In genomic region chr3:115875551-115875950, GRCm38 (mm10) we compare ENCODE assay signal across 18 mouse cellular contexts. TPM values are rescaled to one million over a fixed set of nuclear protein-coding genes. Genes with fewer than 3 reads are reported as not detected.
A peak's percentile ranks its signal among the peaks of the same experiment; 100 is the strongest.
DNase-seq lines count a peak whose midpoint lies in the region; ATAC-seq and TF ChIP-seq lines count a peak whose summit lies in the region.
"Had no signal": no experiment of that assay in that cellular context is flagged by ENCODE, and none has a peak within 500 bp of the region (broad histone marks: within the 10 kb centered on the region; RNA-seq: fewer than 3 reads in every experiment).

No protein-coding gene starts in this region.

- no peak for ATAC-seq in heart, embryonic 14.5 days (ENCODE audit: insufficient number of reproducible peaks, insufficient read depth, low FRiP score, low read depth)
- no peak for ATAC-seq in heart, embryonic 11.5 days (replicated peaks; ENCODE audit: insufficient number of reproducible peaks, low FRiP score, low TSS enrichment)
- ATAC-seq in megakaryocyte-erythroid progenitor cell, adult 5-6 weeks (replicated peaks; ENCODE audit: low FRiP score, low TSS enrichment, poor library complexity, severe bottlenecking) = peak; percentile 54; the same call in 1 of the 2 replicates
- ATAC-seq: intestine, embryonic 16.5 days had no signal

- H3K79me2 ChIP-seq in CH12.LX (replicated peaks; ENCODE audit: control insufficient read depth, extremely low read depth, insufficient read depth, poor library complexity, severe bottlenecking) = no peaks in the 10 kb centered on the region

- no peak; the same call in 1 of the 2 replicates for TF ChIP-seq RAD21 in CH12.LX (IDR thresholded peaks at IDR 0.05; ENCODE audit: low read depth, low read length)

- TF ChIP-seq CTCF in CH12.LX (conservative IDR thresholded peaks at IDR 0.05 in 1 of 2, IDR thresholded peaks at IDR 0.05 in 1 of 2; ENCODE audit: low read depth in 2 of 2, low read length in 2 of 2) = no peak

- TF ChIP-seq EP300 in CH12.LX (IDR thresholded peaks at IDR 0.05; ENCODE audit: low read length) = peak; percentile 69; the same call in 1 of the 2 replicates

- no peak for TF ChIP-seq POLR2A in CH12.LX (IDR thresholded peaks at IDR 0.05; ENCODE audit: low read depth, low read length)

- no peaks in the 10 kb centered on the region for H3K27me3 ChIP-seq in heart, embryonic 14.5 days (ENCODE audit: control insufficient read depth, insufficient read depth, low read length)
- no peaks in the 10 kb centered on the region for H3K27me3 ChIP-seq in heart, embryonic 11.5 days (ENCODE audit: control insufficient read depth, insufficient read depth, low read length)
- no peaks in the 10 kb centered on the region for H3K27me3 ChIP-seq in CH12.LX (replicated peaks)
- H3K27me3 ChIP-seq: heart, embryonic 15.5 days; hindbrain, embryonic 13.5 days had no signal

- H3K9me3 ChIP-seq in heart, embryonic 14.5 days (ENCODE audit: control insufficient read depth, low read length) = 0 out of 2 replicates have a peak, but pooled peaks cover 7% of the 10 kb centered on the region
- no peaks in the 10 kb centered on the region for H3K9me3 ChIP-seq in heart, embryonic 11.5 days (replicated peaks; ENCODE audit: control insufficient read depth, low read length)
- H3K9me3 ChIP-seq in CH12.LX (replicated peaks; ENCODE audit: low read length) = peaks cover 8% of the 10 kb centered on the region
- H3K9me3 ChIP-seq: midbrain, embryonic 10.5 days had no signal

- H3K9ac ChIP-seq in heart, embryonic 14.5 days (ENCODE audit: low read length) = no peak overlapping the region; the same call in 1 of the 2 replicates
- H3K9ac ChIP-seq in heart, embryonic 11.5 days (ENCODE audit: low read depth, low read length) = no peak overlapping the region
- no peak overlapping the region for H3K9ac ChIP-seq in CH12.LX (ENCODE audit: insufficient read depth, low read depth)
- H3K9ac ChIP-seq: heart, embryonic 15.5 days; hindbrain, embryonic 13.5 days had no signal

- dilution Hi-C loops in CH12.LX (cut with MboI; ENCODE audit: extremely low pct_ligation_motif_present, extremely low pct_unique_long_range_greater_than_20kb, low sequenced_read_pairs) = no loop called here

- DNase-seq in A20 (ENCODE audit: low read depth, low spot score) (peak; percentile 93), CH12.LX (ENCODE audit: extremely low read depth) (peak; percentile 89)
- no peak for DNase-seq in cerebellum, postnatal 25 days
- DNase-seq in kidney, adult 18-20 months = no peak
- DNase-seq: adrenal gland, adult 2 months; cerebellum, postnatal 10 days; gastrocnemius, postnatal 25 days; left cerebral cortex, postnatal 4 days; lung, postnatal 10 days; retina, postnatal 1 day had no signal

- no peak overlapping the region for H3K27ac ChIP-seq in heart, embryonic 14.5 days (replicated peaks in 1 of 2; ENCODE audit: control insufficient read depth in 1 of 2, insufficient read depth in 1 of 2, low read depth in 2 of 2, low read length in 2 of 2)
- no peak overlapping the region for H3K27ac ChIP-seq in heart, embryonic 11.5 days (ENCODE audit: low read depth, low read length)
- peak overlapping the region; percentile 76; the same call in 1 of the 2 replicates for H3K27ac ChIP-seq in CH12.LX (ENCODE audit: insufficient read depth, low read depth)
- H3K27ac ChIP-seq: heart, embryonic 15.5 days; hindbrain, embryonic 13.5 days; kidney, postnatal 0 days; midbrain, embryonic 10.5 days had no signal

- no peaks in the 10 kb centered on the region for H3K36me3 ChIP-seq in heart, embryonic 14.5 days (ENCODE audit: control insufficient read depth, insufficient read depth, low read length)
- H3K36me3 ChIP-seq in heart, embryonic 11.5 days (ENCODE audit: control insufficient read depth, insufficient read depth, low read length) = no peaks in the 10 kb centered on the region
- peaks cover 0 to 6% of the 10 kb centered on the region in 2 experiments for H3K36me3 ChIP-seq in CH12.LX (replicated peaks in 1 of 2; ENCODE audit: control insufficient read depth in 1 of 2, insufficient read depth in 1 of 2, low read length in 1 of 2)
- H3K36me3 ChIP-seq: heart, embryonic 15.5 days; hindbrain, embryonic 13.5 days; midbrain, embryonic 10.5 days had no signal

- WGBS in heart, embryonic 14.5 days = 60% methylated on average over 6 of the region's 6 CpGs
- WGBS in heart, embryonic 11.5 days (ENCODE audit: insufficient replicate concordance) = 64% methylated on average over 6 of the region's 6 CpGs

- H3K4me2 ChIP-seq in heart, embryonic 14.5 days (ENCODE audit: low read length) = 0 out of 2 replicates have a peak overlapping the region, but pooled peaks have one; percentile 16
- H3K4me2 ChIP-seq in heart, embryonic 11.5 days = no peak overlapping the region
- H3K4me2 ChIP-seq in CH12.LX (ENCODE audit: insufficient read depth, low read depth, poor library complexity, severe bottlenecking) = peak overlapping the region; percentile 96
- H3K4me2 ChIP-seq: heart, embryonic 15.5 days; hindbrain, embryonic 13.5 days had no signal

- no peak overlapping the region for H3K4me3 ChIP-seq in heart, embryonic 14.5 days (ENCODE audit: control insufficient read depth in 1 of 2, insufficient read depth in 1 of 2, low read depth in 1 of 2, low read length in 2 of 2)
- no peak overlapping the region for H3K4me3 ChIP-seq in heart, embryonic 11.5 days (ENCODE audit: low read depth, low read length)
- H3K4me3 ChIP-seq in CH12.LX (replicated peaks in 1 of 3; ENCODE audit: low read depth in 2 of 3, low read length in 2 of 3, poor library complexity in 1 of 3) = peak overlapping the region in 1 of 3 experiments; percentile 32
- H3K4me3 ChIP-seq: heart, embryonic 15.5 days; hindbrain, embryonic 13.5 days; midbrain, embryonic 10.5 days had no signal

- no peaks in the 10 kb centered on the region; a peak in 1 of 4 replicates for H3K4me1 ChIP-seq in heart, embryonic 14.5 days (ENCODE audit: control insufficient read depth in 2 of 2, insufficient read depth in 2 of 2, low read length in 2 of 2)
- H3K4me1 ChIP-seq in heart, embryonic 11.5 days (ENCODE audit: control insufficient read depth, insufficient read depth, low read length) = no peaks in the 10 kb centered on the region
- peaks cover 2 to 30% of the 10 kb centered on the region in 2 experiments; a peak in 2 of 4 replicates for H3K4me1 ChIP-seq in CH12.LX (ENCODE audit: control insufficient read depth in 1 of 2, insufficient read depth in 2 of 2)
- H3K4me1 ChIP-seq: hindbrain, embryonic 13.5 days; midbrain, embryonic 10.5 days had no signal

- in situ Hi-C loops in CH12.LX (cut with MboI; ENCODE audit: low pct_ligation_motif_present, low pct_unique_long_range_greater_than_20kb, low sequenced_read_pairs) = no loop called here

TF ChIP-seq in CH12.LX, 34 proteins besides CTCF, POLR2A, EP300 and RAD21:
- TF ChIP-seq BHLHE40 (IDR thresholded peaks at IDR 0.05; ENCODE audit: low read depth, low read length) (peak; percentile 83), UBTF (IDR thresholded peaks at IDR 0.05; ENCODE audit: low read depth, low read length) (no peak), CHD2 (IDR thresholded peaks at IDR 0.05; ENCODE audit: low read length) (peak; percentile 88; the same call in 1 of the 2 replicates), USF2 (conservative IDR thresholded peaks at IDR 0.05; ENCODE audit: low read depth, low read length) (no peak), ZNF384 (IDR thresholded peaks at IDR 0.05; ENCODE audit: low read depth, low read length) (no peak), TCF12 (IDR thresholded peaks at IDR 0.05; ENCODE audit: low read depth, low read length) (peak; percentile 94), USF1 (IDR thresholded peaks at IDR 0.05; ENCODE audit: low read depth, low read length) (no peak), MAX (IDR thresholded peaks at IDR 0.05; ENCODE audit: low read length) (peak; percentile 68; the same call in 1 of the 2 replicates), RCOR1 (conservative IDR thresholded peaks at IDR 0.05; ENCODE audit: low read depth, low read length) (peak; percentile 87), MYC (IDR thresholded peaks at IDR 0.05; ENCODE audit: low read depth, low read length) (0 out of 2 replicates have a peak, but pooled peaks have one; percentile 51), JUN (IDR thresholded peaks at IDR 0.05; ENCODE audit: insufficient read depth, low read depth, low read length) (0 out of 2 replicates have a peak, but pooled peaks have one; percentile 10), HCFC1 (IDR thresholded peaks at IDR 0.05; ENCODE audit: low read depth, low read length) (peak; percentile 53), MAFK (IDR thresholded peaks at IDR 0.05; ENCODE audit: insufficient replicate concordance, low read length) (0 out of 2 replicates have a peak, but pooled peaks have one; percentile 45), MEF2A (IDR thresholded peaks at IDR 0.05; ENCODE audit: borderline replicate concordance, low read depth, low read length) (peak; percentile 73; the same call in 1 of the 2 replicates), ETS1 (conservative IDR thresholded peaks at IDR 0.05; ENCODE audit: low read depth, low read length) (peak; percentile 76), SIN3A (IDR thresholded peaks at IDR 0.05; ENCODE audit: low read length) (peak; percentile 81), MAZ (IDR thresholded peaks at IDR 0.05; ENCODE audit: low read depth, low read length) (peak; percentile 73; the same call in 1 of the 2 replicates), PAX5 (IDR thresholded peaks at IDR 0.05; ENCODE audit: low read length) (no peak), IRF4 (IDR thresholded peaks at IDR 0.05; ENCODE audit: low read depth, low read length) (peak; percentile 73), MXI1 (IDR thresholded peaks at IDR 0.05; ENCODE audit: low read depth, low read length) (peak; percentile 56)

RNA-seq across cellular contexts. Expression of gene Dph5, which starts 12.1 kb away (rescaled TPM):
- polyA plus RNA-seq in heart, embryonic 14.5 days (2014; fragmentation: Nextera tagmentation; extraction: Ambion mirVana) = 18.0 and 18.2 TPM in 2 replicates
- polyA plus RNA-seq in heart, embryonic 11.5 days (2014; fragmentation: Nextera tagmentation; extraction: Ambion mirVana) = 20.0 and 22.0 TPM in 2 replicates
- total RNA-seq in CH12.LX (2012; rRNA removed) (37.0 and 41.4 TPM in 2 replicates), CH12.LX (2014; rRNA removed) (70.0 and 74.3 TPM in 2 replicates)
- polyA plus RNA-seq in CH12.LX (2012; ENCODE audit: insufficient read length, low read depth) = 54.1 and 55.1 TPM in 2 replicates
- 65.6 and 66.4 TPM in 2 replicates for total RNA-seq in megakaryocyte-erythroid progenitor cell, adult 5-6 weeks (2014; fragmentation: Nextera tagmentation)
- total RNA-seq in megakaryocyte-erythroid progenitor cell, adult 5-6 weeks (2017) = 85.9 and 94.3 TPM in 2 replicates

Comparison
In these comparisons a context has a peak if more than half of its experiments do, and no peak if none do; other contexts are left out.
1. DNase-seq: peak in A20 (single experiment) and CH12.LX (single experiment); none in cerebellum, postnatal 25 days (0 of 2) and kidney, adult 18-20 months (single experiment).